Mouse (Mus musculus) testis, postnatal 10 days (tissue): ENCODE data around the gene Itsn2.
"Not testable (repeated sequence)": the region's sequence is repeated elsewhere in the genome, so short reads cannot be mapped to it uniquely, and the experiment has no call there.

Experiments
- DNase-seq: peaks from one replicate; pipeline ENCODE4 v3.0.0; 2021; ENCODE audit warnings: low spot score

Gene Itsn2

DNA sequence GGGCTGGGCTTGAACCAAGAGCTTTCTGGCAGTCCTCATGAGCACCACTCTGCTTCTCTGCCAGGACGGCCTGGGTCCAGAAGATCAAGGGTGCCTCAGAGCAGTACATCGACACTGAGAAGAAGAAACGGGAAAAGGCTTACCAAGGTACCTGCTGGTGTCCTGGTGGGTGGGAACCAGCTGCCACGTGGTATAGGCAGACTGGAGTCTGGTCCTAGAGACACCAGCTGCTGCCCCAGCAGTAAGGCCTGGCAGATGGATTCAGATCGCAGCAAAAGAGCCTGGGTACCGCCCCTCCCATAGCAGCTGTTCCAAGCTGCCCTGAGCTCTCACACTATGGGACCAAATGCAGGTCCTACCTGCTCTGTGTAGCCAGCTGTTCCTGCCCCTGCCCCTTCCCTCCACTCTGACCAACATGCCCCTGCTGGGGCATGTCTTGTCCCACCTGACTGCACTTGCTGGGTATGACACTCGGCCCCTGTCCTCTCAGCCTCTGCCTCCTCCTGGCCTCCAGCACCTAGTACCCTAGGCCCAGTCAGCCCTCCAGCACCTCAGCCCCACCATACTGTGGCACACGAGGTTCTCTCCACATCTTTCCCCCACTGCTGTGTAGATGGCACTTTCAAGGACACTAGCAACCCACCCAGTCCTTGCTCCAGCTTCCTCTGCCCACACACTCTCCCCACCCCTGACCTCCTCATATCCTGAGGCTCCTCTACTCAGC lies 116.6 kb downstream of the Itsn2 start:
- no peak for DNase-seq

DNA sequence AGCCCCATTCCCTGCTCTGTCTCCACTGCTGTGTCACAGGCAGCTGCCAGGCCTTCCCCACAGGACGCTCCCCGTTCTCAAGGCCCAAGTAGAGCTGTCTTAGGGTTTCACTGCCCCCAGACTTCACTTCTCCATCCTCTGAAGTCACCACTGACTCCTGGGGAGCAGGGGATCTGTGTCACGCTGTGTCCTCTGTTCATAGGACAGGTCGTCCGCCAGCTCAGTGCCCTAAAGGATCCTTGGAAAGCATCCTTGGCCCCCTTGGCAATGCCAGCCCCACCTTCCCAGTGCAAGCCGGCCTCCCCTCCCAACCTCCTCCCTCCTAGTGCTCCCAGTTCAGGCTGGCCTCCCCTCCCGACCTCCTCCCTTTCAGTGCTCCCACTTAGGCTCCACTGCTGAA lies 117.5 kb downstream of the Itsn2 start:
- no peak for DNase-seq

DNA sequence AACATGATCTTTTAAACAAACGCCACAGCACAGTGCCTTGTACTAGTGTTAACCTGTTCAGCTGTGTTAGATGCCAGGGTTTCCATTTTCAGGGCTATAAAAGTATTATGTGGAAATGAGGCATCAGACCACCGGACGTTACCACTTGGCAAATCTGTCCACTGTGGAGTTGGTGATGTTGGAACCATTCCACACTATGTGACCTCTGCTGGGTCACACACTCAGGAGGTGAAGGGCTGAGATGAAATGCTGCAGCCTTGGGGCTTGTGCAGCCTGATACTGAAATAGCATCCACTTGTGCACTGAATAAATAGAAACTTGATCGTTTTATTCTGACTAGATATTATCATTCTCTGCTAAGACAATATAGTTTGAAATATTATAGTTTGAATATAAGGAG lies 120.9 kb downstream of the Itsn2 start:
- DNase-seq, result no peak

DNA sequence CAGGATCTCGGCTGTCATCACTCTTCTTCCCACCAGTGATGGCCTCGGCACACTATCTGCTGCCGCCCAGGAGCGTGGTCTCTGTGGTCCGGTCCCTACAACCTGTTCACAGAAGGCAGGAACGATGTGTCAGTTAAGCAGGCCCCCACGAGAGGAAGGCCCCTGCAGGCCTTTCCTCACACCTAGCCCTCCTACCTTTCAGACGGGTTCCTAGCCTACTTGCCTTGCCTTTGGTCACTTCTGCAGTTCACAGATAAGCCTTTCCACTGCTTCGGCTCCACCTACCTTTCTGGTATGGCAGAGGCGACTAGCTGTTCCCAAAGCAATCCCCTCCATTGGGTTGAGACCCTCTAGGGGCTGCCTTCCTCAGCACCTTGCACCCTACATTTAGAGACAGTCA lies 123.2 kb downstream of the Itsn2 start:
- no peak for DNase-seq

DNA sequence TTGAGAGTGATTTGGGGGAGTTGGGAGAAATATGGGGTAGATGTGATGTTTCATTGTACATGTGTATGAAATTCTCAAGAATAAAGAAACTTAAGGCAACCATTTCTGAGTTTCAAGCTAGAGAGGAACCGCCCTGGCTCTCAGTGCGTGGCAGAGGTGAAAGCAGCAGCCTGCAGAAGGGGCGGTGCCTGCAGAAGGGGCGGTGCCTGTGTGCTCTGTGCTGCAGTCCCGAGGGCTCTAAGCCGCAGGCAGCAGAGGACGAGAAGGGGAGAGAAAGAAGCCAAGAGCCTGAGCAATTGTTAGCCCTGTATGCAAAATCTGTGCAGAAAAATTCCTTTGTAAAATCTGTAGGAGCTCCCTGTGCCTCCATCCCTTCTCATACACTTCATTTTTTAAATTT lies 125.0 kb downstream of the Itsn2 start:
- no peak for DNase-seq

DNA sequence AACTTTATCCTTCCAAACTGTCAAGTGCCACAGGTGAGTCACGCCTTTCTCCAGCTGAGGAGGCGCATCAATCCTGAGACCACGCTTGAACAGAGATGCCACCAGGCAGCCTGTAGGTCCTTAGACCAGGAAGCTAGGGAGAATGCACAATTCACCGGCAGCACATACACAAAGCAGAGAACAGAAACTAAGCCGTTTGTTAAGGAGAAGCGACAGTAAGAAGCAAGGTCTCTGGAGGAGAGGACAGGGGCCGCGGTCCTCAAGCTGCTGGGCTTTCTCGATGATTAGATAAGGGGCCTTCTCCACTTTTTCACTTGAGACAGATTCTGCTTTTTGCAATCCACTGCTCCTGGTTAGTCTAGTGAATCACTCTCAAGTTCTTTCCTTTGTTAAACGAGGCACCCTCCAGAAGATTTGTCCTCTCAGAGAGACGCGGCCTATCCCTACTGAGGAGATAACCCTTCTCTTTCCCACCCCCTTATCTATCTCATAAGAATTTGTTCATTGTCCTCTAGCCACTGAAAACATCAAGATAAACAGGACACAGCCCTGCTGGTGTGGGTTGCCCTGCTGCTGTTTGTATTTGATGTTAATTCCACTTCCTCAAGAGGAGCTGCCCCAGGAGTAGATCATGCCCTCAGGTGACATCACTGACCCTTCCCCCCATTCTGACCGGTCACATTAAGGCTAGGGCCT lies 126.8 kb downstream of the Itsn2 start:
- DNase-seq, result no peak

DNA sequence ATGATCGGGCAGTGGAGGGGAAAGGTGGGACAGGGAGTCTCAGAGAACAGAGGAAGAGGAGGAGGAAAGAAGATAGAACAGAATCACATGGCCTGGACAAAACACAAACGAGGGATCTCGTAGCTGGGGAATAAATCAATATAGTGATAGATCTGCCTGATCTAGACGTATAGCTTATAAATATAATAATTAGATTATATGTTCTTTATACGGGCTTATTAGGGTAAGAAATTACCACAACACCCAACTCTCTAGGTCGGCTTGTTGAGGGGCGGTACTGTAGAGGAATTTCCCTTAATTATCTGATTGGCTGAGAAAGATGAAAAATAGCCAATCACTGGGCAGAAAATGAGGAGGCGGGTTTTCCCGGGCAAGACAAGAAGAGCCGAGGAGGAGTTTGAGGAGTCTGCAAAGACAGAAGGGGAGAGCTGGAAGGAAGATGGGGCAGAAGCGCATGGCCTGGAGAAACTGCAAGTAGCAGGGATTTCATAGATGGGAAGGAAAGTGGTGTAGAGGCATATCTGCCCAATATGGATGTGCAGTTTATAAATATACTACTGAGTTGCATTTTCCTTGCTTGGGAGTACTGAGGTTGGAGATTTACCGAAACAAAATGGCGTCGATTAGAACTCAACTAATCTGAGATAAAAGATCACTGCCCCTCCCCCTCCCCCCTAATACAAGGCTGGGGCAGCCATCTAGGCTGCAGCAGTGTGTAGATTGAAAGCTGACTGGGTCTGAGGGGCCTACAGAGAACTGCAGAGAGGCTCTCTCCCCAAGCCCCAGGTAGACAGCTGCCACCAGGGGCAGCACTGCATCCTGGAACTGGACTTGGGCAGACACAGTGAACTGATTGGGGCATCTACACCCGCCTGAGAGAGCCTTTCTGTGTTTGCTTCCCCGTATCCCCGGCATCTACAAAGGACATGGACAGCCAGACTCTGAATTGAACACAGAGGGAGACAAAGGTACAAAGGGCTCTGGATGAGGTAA lies 127.6 kb downstream of the Itsn2 start:
- DNase-seq, result no peak

DNA sequence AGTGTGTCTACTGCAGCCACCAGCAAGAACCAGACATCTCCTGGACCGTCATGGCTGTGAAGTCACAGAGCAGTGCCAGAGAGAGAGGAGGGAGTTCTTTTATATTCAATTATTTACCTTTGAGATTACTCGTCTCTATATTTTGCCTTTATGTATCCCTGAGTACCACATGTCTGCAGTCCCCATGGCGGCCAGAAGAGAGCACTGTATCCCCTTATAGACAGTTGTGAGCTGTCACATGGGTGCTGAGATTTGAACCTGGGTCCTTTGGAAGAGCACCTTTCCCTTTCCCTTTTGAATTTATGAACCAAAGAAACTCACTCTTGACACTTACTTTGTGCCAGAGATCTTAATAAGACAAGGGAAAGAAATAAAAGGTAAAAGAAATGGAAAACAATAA lies 136.7 kb downstream of the Itsn2 start:
- no peak for DNase-seq

DNA sequence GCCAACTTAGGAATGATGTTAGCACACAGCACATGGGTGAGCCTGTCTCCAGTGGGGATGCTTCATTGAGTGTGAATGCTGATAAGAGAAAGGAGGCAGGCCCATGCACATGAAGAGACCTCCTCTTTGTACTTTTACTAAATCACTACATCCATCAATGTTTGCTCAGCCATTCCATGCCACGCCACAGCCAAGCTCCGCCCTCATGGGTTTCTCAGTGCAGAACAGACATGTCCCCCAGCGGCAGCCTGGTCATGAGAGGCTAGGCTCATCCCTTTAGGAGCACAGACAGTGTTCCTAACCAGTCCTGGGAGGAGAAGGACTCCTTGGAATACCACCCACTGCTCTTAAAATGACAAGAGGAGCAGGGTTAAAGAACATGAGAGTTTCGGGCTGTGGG lies 139.2 kb downstream of the Itsn2 start:
- no peak for DNase-seq

DNA sequence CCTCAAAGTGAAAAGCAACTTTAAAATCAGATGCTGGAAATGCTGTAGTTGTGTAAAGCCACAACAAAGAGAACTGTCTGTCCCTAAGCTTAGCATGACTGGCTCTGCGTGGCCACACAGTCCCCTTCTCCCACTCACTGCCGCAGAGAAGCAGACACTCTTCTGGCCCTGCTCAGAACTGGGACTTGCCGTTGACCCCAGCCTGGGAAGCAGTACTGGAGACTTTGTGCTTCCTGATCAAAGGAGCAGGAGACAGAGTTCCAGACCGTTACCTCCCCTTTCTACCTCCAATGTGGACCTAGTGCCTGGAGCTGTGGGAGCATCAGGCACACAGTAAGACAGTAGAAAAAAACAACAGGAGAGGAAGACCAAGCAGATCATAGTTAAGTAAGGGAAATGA lies 139.9 kb downstream of the Itsn2 start:
- DNase-seq, result no peak

DNA sequence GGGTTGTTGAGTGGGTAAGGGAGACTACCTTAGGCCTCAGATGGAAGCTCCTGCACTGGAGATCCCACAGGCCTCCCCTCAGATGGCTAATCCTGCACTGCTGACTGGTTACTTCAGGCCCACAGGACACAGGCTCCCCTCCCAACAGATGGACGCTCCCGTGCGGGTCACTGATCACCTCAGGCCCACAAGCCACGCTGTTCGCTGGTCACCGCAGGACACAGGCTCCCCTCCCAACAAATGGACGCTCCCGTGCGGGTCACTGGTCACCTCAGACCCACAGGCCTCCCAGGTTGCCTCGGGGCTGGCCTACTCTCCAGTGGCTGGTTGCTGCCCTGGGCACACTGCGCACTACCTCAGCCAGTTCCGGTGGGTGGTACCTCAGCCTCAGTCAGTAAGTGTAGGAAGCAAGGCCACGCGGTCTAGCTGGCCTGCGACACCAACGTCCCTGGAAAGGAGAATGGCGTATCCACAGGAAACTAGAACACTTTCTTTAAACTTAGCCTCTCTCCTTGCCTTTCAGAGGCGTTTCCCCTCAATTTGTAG lies 145.7 kb downstream of the Itsn2 start, which contains the start of gene Fam228a:
Gene Fam228a (minus strand): TSS at position 400 of the 546 bp plus-strand sequence.
- no peak for DNase-seq

DNA sequence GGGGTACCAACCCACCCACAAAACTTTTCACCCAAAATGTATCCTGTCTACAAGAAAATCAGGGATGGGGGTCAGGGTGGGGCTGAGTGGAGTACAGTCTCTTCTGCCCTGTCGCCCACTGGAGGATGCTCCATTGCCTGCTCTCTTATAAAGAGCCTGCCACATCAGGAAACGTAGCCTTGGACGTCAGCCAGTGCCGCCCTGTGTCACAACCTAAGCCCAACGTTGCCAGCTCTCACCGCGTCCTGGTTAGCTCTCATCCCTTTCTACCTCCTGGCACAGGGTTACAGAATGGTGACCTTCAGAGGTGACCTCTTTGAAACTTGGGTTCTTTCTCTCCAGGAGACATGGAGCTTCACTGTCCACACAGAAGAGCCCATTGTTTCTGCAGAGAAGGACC lies 148.4 kb downstream of the Itsn2 start:
- no peak for DNase-seq

DNA sequence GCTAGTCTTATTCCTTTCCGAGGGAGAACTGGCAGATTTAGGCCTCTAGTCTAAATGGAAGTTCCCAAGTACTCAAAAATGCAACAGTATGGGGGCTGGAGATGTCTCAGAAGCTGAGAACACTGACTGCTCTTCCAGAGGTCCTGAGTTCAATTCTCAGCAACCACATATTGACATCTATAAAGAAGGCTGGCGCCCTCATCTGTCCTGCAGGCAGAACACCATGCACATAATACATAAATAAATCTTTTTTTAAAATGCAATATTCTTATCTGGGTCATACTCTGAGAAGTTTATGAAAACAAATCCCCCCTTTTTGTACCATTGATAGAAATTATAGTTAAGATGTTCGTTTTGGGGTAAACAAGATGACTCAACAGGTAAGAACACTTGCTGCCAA lies 149.7 kb downstream of the Itsn2 start:
- no peak for DNase-seq

DNA sequence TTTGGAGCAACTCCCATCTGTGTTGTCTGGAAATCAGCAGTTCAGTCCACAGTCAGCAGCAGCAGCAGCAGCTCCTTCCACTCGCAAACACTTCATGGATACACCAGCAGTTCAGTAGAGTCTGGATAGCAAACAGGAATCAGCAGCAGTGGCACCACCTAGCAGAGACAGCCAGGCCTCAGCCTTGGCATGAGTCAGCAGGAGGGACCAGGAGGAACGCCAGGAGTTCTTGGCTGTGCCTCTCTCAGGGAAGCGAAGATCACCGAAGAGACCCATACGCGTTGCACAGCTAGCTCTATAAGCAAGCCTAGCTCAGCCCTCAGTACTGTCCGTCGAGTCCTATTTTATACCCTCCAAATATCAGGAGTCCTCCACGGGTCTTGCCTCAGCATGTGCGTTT lies 152.0 kb downstream of the Itsn2 start:
- no peak for DNase-seq

DNA sequence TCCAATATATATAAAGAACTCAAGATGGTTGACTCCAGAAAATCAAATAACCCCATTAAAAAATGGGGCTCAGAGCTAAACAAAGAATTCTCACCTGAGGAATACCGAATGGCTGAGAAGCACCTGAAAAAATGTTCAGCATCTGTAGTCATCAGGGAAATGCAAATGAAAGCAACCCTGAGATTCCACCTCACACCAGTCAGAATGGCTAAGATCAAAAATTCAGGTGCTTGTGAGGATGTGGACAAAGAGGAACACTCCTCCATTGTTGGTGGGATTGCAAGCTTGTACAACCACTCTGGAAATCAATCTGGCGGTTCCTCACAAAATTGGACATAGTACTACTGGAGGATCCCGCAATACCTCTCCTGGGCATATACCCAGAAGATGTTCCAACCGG lies 162.0 kb downstream of the Itsn2 start:
- DNase-seq, result not testable (repeated sequence)

DNA sequence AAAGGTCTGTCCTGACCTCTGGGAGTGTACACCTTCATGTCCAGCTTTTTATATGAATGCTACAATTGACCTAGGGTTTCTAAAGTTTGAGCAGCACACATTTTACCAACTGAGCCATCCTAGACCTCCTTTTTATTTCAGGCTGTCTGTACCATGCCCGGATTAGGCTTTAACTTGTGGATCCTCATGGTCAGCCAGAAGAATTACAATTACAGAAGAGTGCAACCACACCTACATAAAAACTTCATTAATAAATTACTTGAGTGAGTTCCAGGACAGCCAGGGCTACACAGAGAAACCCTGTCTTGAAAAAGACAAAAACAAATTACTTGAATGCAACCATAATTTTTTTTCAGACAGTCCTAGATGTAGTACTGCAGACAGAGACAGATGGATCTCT lies 164.6 kb downstream of the Itsn2 start:
- no peak for DNase-seq
